ENCODE assay signal across 8 mouse cellular contexts in the genomic region with DNA sequence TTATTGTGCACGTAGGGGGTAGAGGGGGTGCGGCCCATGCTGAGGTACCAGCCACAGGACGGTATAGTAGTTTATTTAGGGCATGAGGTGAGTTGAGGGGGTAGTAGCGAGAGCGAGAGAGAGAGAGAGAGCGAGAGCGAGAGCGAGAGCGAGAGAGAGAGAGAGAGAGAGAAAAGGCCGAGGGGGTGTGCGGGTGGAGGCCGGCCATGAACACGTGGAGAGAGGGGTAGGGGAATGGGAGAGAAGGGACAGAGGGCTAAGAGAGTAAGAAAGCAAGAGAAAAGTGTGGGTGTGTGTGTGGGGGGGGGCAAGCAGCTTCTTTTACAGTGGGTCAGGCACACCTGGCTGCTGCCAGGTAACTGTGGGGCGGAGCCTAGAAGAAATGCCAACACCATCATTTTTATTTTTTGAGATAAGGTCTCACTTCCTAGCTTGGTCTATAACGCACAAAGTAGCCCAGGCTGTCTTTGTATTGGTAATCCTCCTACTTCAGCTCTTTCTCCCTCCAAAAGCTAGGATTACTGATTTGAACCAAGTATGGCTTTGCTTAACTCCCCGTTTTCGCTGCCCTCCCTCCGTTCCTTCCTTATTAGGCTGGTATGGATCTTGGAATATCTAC. TPM values are rescaled to one million over a fixed set of nuclear protein-coding genes. Genes with fewer than 3 reads are reported as not detected.
A peak's percentile ranks its signal among the peaks of the same experiment; 100 is the strongest.
DNase-seq lines count a peak whose midpoint lies in the region; ATAC-seq and TF ChIP-seq lines count a peak whose summit lies in the region.

No protein-coding gene starts in this region.

- no peaks in the 10 kb centered on the region for H3K27me3 ChIP-seq in kidney, embryonic 15.5 days
- no peaks in the 10 kb centered on the region for H3K27me3 ChIP-seq in hindbrain, embryonic 14.5 days (ENCODE audit: control insufficient read depth, insufficient read depth, low read length)
- no peaks in the 10 kb centered on the region for H3K27me3 ChIP-seq in midbrain, embryonic 16.5 days (ENCODE audit: control insufficient read depth, insufficient read depth, low read depth, low read length)

- peak overlapping the region; percentile 90 for H3K4me3 ChIP-seq in kidney, embryonic 15.5 days (replicated peaks)
- H3K4me3 ChIP-seq in cortical plate, adult 2 months (ENCODE audit: insufficient read depth, low read length) = peak overlapping the region; percentile 84
- peak overlapping the region; percentile 79 for H3K4me3 ChIP-seq in hindbrain, embryonic 14.5 days (replicated peaks; ENCODE audit: low read length)
- peak overlapping the region; percentile 74 for H3K4me3 ChIP-seq in midbrain, embryonic 16.5 days (ENCODE audit: low read depth, low read length)

- no peak for DNase-seq in kidney, postnatal 14 days
- no peak for DNase-seq in hindbrain, embryonic 14.5 days (ENCODE audit: low spot score)
- no peak for DNase-seq in urinary bladder, postnatal 4 days (ENCODE audit: low spot score in 2 of 2)
- DNase-seq in layer of hippocampus, postnatal 36 days = no peak

- ATAC-seq in kidney, embryonic 15.5 days (replicated peaks; ENCODE audit: low FRiP score) = 0 out of 2 replicates have a peak, but pooled peaks have one; percentile 0
- ATAC-seq in hindbrain, embryonic 14.5 days (ENCODE audit: low FRiP score) = no peak
- ATAC-seq in midbrain, embryonic 16.5 days = peak; percentile 6
- ATAC-seq in inflammation-experienced regulatory T-cells, adult 6 months = no peak

- TF ChIP-seq CTCF in cortical plate, adult 2 months (IDR thresholded peaks at IDR 0.05; ENCODE audit: extremely low read depth, insufficient read depth, low read length) = no peak

- H3K27ac ChIP-seq in kidney, embryonic 15.5 days = peak overlapping the region; percentile 91
- H3K27ac ChIP-seq in cortical plate, adult 2 months (ENCODE audit: insufficient read depth, low read length) = no peak overlapping the region
- H3K27ac ChIP-seq in hindbrain, embryonic 14.5 days = peak overlapping the region; percentile 44
- peak overlapping the region; percentile 54 for H3K27ac ChIP-seq in midbrain, embryonic 16.5 days (ENCODE audit: low read length)

- no peaks in the 10 kb centered on the region for H3K9me3 ChIP-seq in kidney, embryonic 15.5 days (replicated peaks)
- H3K9me3 ChIP-seq in hindbrain, embryonic 14.5 days (ENCODE audit: control insufficient read depth, low read length) = no peaks in the 10 kb centered on the region
- no peaks in the 10 kb centered on the region for H3K9me3 ChIP-seq in midbrain, embryonic 16.5 days (replicated peaks; ENCODE audit: control insufficient read depth, low read length, poor library complexity, severe bottlenecking)

- no peak for TF ChIP-seq POLR2A in cortical plate, adult 2 months (IDR thresholded peaks at IDR 0.05; ENCODE audit: extremely low read depth, insufficient read depth, low read length)

- peak overlapping the region; percentile 38 for H3K9ac ChIP-seq in kidney, embryonic 15.5 days
- peak overlapping the region; percentile 52; the same call in 1 of the 2 replicates for H3K9ac ChIP-seq in hindbrain, embryonic 14.5 days
- H3K9ac ChIP-seq in midbrain, embryonic 16.5 days (ENCODE audit: low read depth, low read length) = no peak overlapping the region; the same call in 1 of the 2 replicates

- H3K4me1 ChIP-seq in kidney, embryonic 15.5 days = peaks cover 35% of the 10 kb centered on the region
- no peaks in the 10 kb centered on the region for H3K4me1 ChIP-seq in cortical plate, adult 2 months (ENCODE audit: control insufficient read depth, insufficient read depth, low read length)
- H3K4me1 ChIP-seq in hindbrain, embryonic 14.5 days (replicated peaks; ENCODE audit: control insufficient read depth, insufficient read depth, low read length) = peaks cover 28% of the 10 kb centered on the region
- peaks cover 24% of the 10 kb centered on the region for H3K4me1 ChIP-seq in midbrain, embryonic 16.5 days (ENCODE audit: control insufficient read depth, insufficient read depth, low read length)

- peaks cover 15% of the 10 kb centered on the region for H3K36me3 ChIP-seq in kidney, embryonic 15.5 days
- H3K36me3 ChIP-seq in hindbrain, embryonic 14.5 days (replicated peaks; ENCODE audit: control insufficient read depth, insufficient read depth) = peaks cover 7% of the 10 kb centered on the region
- peaks cover 4% of the 10 kb centered on the region; the same call in 1 of the 2 replicates for H3K36me3 ChIP-seq in midbrain, embryonic 16.5 days (ENCODE audit: control insufficient read depth, insufficient read depth, low read length)

- H3K4me2 ChIP-seq in kidney, embryonic 15.5 days = peak overlapping the region; percentile 94
- H3K4me2 ChIP-seq in hindbrain, embryonic 14.5 days (replicated peaks) = peak overlapping the region; percentile 95
- H3K4me2 ChIP-seq in midbrain, embryonic 16.5 days (ENCODE audit: low read length) = peak overlapping the region; percentile 53

- 44% methylated on average over 18 of the region's 18 CpGs for WGBS in kidney, embryonic 15.5 days
- 25% methylated on average over 18 of the region's 18 CpGs for WGBS in hindbrain, embryonic 14.5 days
- WGBS in midbrain, embryonic 16.5 days = 28% methylated on average over 18 of the region's 18 CpGs

RNA-seq across cellular contexts. Expression of gene H2afj, which starts 0.5 kb away (rescaled TPM):
- polyA plus RNA-seq in kidney, embryonic 15.5 days (2015; fragmentation: Nextera tagmentation; extraction: Ambion mirVana) = 112 and 118 TPM in 2 replicates
- 135 and 139 TPM in 2 replicates for polyA plus RNA-seq in cortical plate, adult 2 months (2012; rRNA removed)
- 93.6 and 112 TPM in 2 replicates for polyA plus RNA-seq in hindbrain, embryonic 14.5 days (2014; fragmentation: Nextera tagmentation; extraction: Ambion mirVana)
- 106 and 119 TPM in 2 replicates for polyA plus RNA-seq in midbrain, embryonic 16.5 days (2015; fragmentation: Nextera tagmentation; extraction: Ambion mirVana)
- 100 to 1,000 TPM; 112 to 120 (median 112) TPM for polyA plus RNA-seq in inflammation-experienced regulatory T-cells, adult 6 months (2017; shearing (Covaris generic))
- total RNA-seq in layer of hippocampus, postnatal 36 days (2021) = 10 to 100 TPM; 74.5 to 81.9 TPM

RNA-seq across cellular contexts. Expression of gene Hist4h4, which starts 3.3 kb away (rescaled TPM):
- 0.68 and 0.69 TPM in 2 replicates for polyA plus RNA-seq in kidney, embryonic 15.5 days (2015; fragmentation: Nextera tagmentation; extraction: Ambion mirVana)
- 0.51 and 1.1 TPM in 2 replicates for polyA plus RNA-seq in cortical plate, adult 2 months (2012; rRNA removed)
- 0.43 and 0.78 TPM in 2 replicates for polyA plus RNA-seq in hindbrain, embryonic 14.5 days (2014; fragmentation: Nextera tagmentation; extraction: Ambion mirVana)
- polyA plus RNA-seq in midbrain, embryonic 16.5 days (2015; fragmentation: Nextera tagmentation; extraction: Ambion mirVana) = 0.68 and 0.70 TPM in 2 replicates
- polyA plus RNA-seq in inflammation-experienced regulatory T-cells, adult 6 months (2017; shearing (Covaris generic)) = 1 to 10 TPM in 2 of 3 experiments, under 1 TPM in 1; 0.85 to 2.9 (median 2.8) TPM
- total RNA-seq in layer of hippocampus, postnatal 36 days (2021) = 10 to 100 TPM; 10.4 to 11.5 TPM

RNA-seq across cellular contexts. Expression of gene BC049715, which starts 19.9 kb away (rescaled TPM):
- 2.1 and 2.8 TPM in 2 replicates for polyA plus RNA-seq in kidney, embryonic 15.5 days (2015; fragmentation: Nextera tagmentation; extraction: Ambion mirVana)
- 1.0 and 1.4 TPM in 2 replicates for polyA plus RNA-seq in cortical plate, adult 2 months (2012; rRNA removed)
- 1.4 and 2.0 TPM in 2 replicates for polyA plus RNA-seq in hindbrain, embryonic 14.5 days (2014; fragmentation: Nextera tagmentation; extraction: Ambion mirVana)
- polyA plus RNA-seq in midbrain, embryonic 16.5 days (2015; fragmentation: Nextera tagmentation; extraction: Ambion mirVana) = 0.85 and 1.1 TPM in 2 replicates
- 1 to 10 TPM in 1 of 3 experiments, under 1 TPM in 2; 0.44 to 2.3 (median 0.62) TPM for polyA plus RNA-seq in inflammation-experienced regulatory T-cells, adult 6 months (2017; shearing (Covaris generic))
- 1 to 10 TPM; 4.2 to 6.0 TPM for total RNA-seq in layer of hippocampus, postnatal 36 days (2021)

RNA-seq across cellular contexts. Expression of gene Wbp11, which starts 20.5 kb away (rescaled TPM):
- 112 and 120 TPM in 2 replicates for polyA plus RNA-seq in kidney, embryonic 15.5 days (2015; fragmentation: Nextera tagmentation; extraction: Ambion mirVana)
- polyA plus RNA-seq in cortical plate, adult 2 months (2012; rRNA removed) = 59.7 and 64.0 TPM in 2 replicates
- 74.7 and 77.5 TPM in 2 replicates for polyA plus RNA-seq in hindbrain, embryonic 14.5 days (2014; fragmentation: Nextera tagmentation; extraction: Ambion mirVana)
- 74.2 and 80.5 TPM in 2 replicates for polyA plus RNA-seq in midbrain, embryonic 16.5 days (2015; fragmentation: Nextera tagmentation; extraction: Ambion mirVana)
- 10 to 100 TPM; 48.1 to 74.9 (median 72.6) TPM for polyA plus RNA-seq in inflammation-experienced regulatory T-cells, adult 6 months (2017; shearing (Covaris generic))
- 100 to 1,000 TPM; 119 to 130 TPM for total RNA-seq in layer of hippocampus, postnatal 36 days (2021)

RNA-seq across cellular contexts. Expression of gene Gucy2c, which starts 25.9 kb away (rescaled TPM):
- polyA plus RNA-seq in kidney, embryonic 15.5 days (2015; fragmentation: Nextera tagmentation; extraction: Ambion mirVana) = 0.08 and 0.71 TPM in 2 replicates
- polyA plus RNA-seq in cortical plate, adult 2 months (2012; rRNA removed) = 0.11 and 0.15 TPM in 2 replicates
- polyA plus RNA-seq in hindbrain, embryonic 14.5 days (2014; fragmentation: Nextera tagmentation; extraction: Ambion mirVana) = 0.05 TPM in 2 replicates
- 0.69 and 0.71 TPM in 2 replicates for polyA plus RNA-seq in midbrain, embryonic 16.5 days (2015; fragmentation: Nextera tagmentation; extraction: Ambion mirVana)
- not detected for polyA plus RNA-seq in inflammation-experienced regulatory T-cells, adult 6 months (2017; shearing (Covaris generic))
- under 1 TPM; 0.48 to 0.60 TPM for total RNA-seq in layer of hippocampus, postnatal 36 days (2021)

Comparison
In these comparisons a context has a peak if more than half of its experiments do, and no peak if none do; other contexts are left out.
1. ATAC-seq: peak in kidney, embryonic 15.5 days (single experiment) and midbrain, embryonic 16.5 days (single experiment); none in hindbrain, embryonic 14.5 days (single experiment) and inflammation-experienced regulatory T-cells, adult 6 months (single experiment).
2. Peak in every context shown above with its lines, with median percentiles within 50 percentile points of each other: H3K4me2 ChIP-seq and H3K4me3 ChIP-seq.